Mouse (Mus musculus) erythroblast, embryonic 14.5 days (primary cell): ENCODE results near the gene 9130409I23Rik.

Experiments used
- GATA1 ChIP-seq: IDR thresholded peaks from 2 replicates; pipeline ENCODE4 v1.6.1; 2012; ENCODE audit warnings: low read length, inconsistent platforms, mixed read lengths
- TAL1 ChIP-seq: IDR thresholded peaks from 3 replicates; pipeline ENCODE4 v1.6.1; 2012; ENCODE audit warnings: low read length, inconsistent platforms, mixed read lengths

DNA sequence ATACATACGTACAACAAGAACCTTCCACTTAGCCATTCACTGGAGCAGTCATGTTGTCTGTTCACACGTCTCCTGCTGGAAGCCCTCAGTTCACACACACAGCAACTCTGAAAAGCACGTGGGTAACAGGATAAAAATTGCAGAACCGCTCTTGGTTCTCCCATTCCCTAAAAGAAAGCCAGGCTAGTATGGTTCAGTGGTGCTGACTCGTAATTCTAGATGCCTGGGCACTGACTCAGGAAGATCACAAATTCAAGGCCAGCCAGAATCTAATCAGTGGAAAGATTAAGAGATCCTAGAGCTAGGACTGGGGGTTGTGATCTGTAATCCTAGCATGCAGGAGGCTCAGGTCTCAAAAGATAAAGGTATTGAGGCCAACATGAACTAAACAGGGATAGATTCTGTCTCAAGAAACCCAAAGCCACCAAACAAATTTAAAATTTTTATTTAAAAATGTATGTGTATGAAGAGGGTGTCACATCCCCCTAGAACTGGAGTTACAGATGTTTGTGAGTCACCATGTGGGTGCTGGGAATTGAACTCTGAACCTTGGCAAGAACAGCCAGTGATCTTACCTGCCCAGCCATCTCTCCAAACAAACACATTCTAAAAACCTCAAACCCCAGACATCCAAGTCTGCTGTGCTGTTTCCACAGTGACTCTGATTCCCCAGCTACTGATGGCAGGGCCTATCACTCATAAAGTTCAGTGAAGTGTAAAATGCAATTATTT lies 30.1 kb upstream of the 9130409I23Rik start, which contains the start of gene Ephx1:
- TF ChIP-seq TAL1, result no peak
- no peak for TF ChIP-seq GATA1
